Mouse (Mus musculus) bone marrow macrophage, adult 2 months (primary cell): Measurements from ENCODE around the gene H2-M10.2. TPM values are rescaled to one million over a fixed set of nuclear protein-coding genes. Genes with fewer than 3 reads are reported as not detected.

ENCODE experiments used
- H3K27ac ChIP-seq: 2 replicates; pipeline ENCODE4 v1.5.1; 2012; ENCODE audit warnings: low read depth, low read length; ENCODE audit not compliant: insufficient read depth
- H3K4me1 ChIP-seq: 2 replicates; pipeline ENCODE4 v1.6.1; 2012; ENCODE audit warnings: low read length; ENCODE audit not compliant: control insufficient read depth, insufficient read depth
- H3K4me3 ChIP-seq: 2 replicates; pipeline ENCODE4 v1.5.1; 2012; ENCODE audit warnings: mild to moderate bottlenecking, low read length, moderate library complexity; ENCODE audit not compliant: insufficient read depth
- CTCF ChIP-seq: IDR thresholded peaks from 2 replicates; pipeline ENCODE4 v1.5.1; 2012; ENCODE audit warnings: low read depth, mild to moderate bottlenecking, low read length, moderate library complexity
- POLR2A ChIP-seq: IDR thresholded peaks from 2 replicates; pipeline ENCODE4 v1.6.1; 2012; ENCODE audit warnings: mild to moderate bottlenecking, low read depth, low read length, borderline replicate concordance
- polyA plus RNA-seq: library from polyadenylated mRNA; stranded (reverse); fragments of >200 nt; gene quantifications from 2 replicates; pipeline ENCODE4 v1.2.4, GENCODE M21; 2012; ENCODE audit not compliant: missing spikeins, insufficient read depth, insufficient read length

Gene H2-M10.2
- polyA plus RNA-seq, 1 experiment, result not detected

- peak overlapping the region; percentile 77 for H3K4me3 ChIP-seq
- TF ChIP-seq POLR2A (no peak), CTCF (no peak)
- peaks cover 25% of the 10 kb centered on the region for H3K4me1 ChIP-seq
- H3K27ac ChIP-seq, result no peak overlapping the region
Measured at GRCm38 (mm10) chr17:36272643-36273366, 13.5 kb downstream of the H2-M10.2 start.

DNA sequence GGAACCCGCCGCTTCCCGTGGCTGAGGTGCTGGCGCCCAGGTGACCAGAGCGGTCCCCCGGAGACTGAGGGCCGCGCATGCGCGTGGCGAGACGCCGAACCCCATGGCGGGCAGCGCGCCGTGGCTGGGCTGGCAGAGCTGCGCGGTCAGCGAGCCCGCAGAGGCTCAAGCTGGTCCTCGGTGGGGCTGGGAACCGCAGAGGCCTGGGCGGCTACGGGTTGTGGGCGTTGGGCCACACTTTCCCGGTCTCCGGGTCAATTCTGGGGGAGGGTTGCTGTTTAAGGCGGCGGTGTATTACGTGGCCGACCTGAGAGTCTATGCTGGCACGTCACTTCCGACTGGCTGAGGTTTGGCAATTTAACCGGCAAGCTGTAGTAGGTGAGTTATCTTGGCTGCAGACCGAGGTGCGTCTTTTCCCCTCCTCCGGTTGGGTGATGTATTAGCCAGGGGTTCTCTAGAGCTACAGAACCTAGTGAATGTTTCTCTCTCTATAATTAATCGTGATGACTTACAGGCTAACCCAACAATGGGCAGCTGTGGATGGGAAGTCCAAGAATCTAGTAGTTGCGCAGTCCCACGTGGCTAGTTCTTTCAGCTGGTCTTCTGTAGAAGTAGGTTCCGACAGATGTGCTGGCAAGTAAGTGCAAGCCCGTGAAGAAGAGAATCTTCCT, 14.6 kb downstream of the H2-M10.2 start, which contains the start of gene Trim39:
Gene Trim39 (minus strand): TSS at position 662 of the 671 bp plus-strand sequence.
- Histone ChIP-seq H3K27ac (peak within 1 kb of the TSS; percentile 78), H3K4me3 (peak within 1 kb of the TSS; percentile 77), H3K4me1 (peaks cover 25% of the 10 kb centered on the region)
- no peak for TF ChIP-seq POLR2A
- no peak for TF ChIP-seq CTCF

GRCm38 (mm10) chr17:36270956-36271585, 15.2 kb downstream of the H2-M10.2 start:
- peaks cover 28% of the 10 kb centered on the region for H3K4me1 ChIP-seq
- H3K27ac ChIP-seq, result peak overlapping the region; percentile 78
- TF ChIP-seq CTCF (no peak), POLR2A (0 out of 2 replicates have a peak, but pooled peaks have one; percentile 67)
- H3K4me3 ChIP-seq, result peak overlapping the region; percentile 77

DNA sequence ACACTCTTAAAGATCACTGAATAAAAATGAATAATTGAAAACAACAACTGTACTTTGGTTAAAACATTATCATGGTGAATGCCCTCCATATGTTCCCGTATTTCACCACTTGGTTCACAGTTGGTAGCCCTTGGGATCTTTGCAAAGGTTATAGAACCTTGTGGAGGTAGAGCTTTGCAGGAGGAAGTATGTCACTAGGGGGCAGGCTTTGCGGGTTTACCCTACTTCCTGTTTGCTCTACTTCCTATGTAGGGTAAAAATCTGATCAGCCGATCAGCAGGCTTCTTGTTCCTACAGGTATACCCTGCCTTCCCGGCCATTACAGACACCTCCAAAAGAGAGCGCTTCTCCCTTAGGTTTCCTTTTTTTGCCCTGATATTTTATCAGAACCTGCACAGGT, 20.5 kb downstream of the H2-M10.2 start:
- Histone ChIP-seq H3K4me3 (no peak overlapping the region), H3K4me1 (peaks cover 22% of the 10 kb centered on the region), H3K27ac (no peak overlapping the region)
- TF ChIP-seq POLR2A (no peak), CTCF (no peak)

DNA sequence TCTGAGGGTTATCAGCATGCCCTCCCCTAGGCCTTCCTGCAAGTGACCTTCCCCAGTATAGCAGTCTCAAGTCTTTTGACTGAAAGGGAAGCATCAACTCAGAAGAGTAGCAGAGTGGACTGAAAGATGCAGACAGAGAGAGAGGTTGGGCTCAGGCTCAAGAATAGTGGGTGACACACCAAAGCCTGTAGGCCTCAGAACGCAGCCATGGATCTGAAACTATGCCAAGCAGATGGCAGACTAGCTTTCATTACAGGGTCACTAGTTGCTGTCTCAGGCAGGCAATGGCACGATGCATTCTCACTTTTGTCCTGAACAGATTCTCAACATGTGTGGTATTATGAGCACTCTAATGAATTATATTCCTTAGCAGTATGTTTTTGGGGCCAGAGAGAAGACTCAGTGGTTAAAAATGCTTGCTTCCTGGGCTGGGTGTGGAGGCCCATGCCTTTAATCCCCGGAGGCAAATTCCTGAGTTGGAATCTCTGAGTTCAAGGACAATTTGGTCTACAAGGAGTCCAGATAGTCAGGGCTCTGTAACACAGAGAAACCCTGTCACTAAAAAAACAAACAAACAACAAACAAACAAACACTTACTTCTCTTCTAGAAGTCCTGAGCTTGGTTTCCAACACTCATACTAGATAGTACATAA, 21.9 kb downstream of the H2-M10.2 start:
- TF ChIP-seq POLR2A (no peak), CTCF (no peak)
- Histone ChIP-seq H3K27ac (no peak overlapping the region), H3K4me1 (peaks cover 25% of the 10 kb centered on the region), H3K4me3 (no peak overlapping the region)

GRCm38 (mm10) chr17:36261511-36262166, 24.7 kb downstream of the H2-M10.2 start:
- Histone ChIP-seq H3K27ac (peak overlapping the region; percentile 65), H3K4me1 (peaks cover 28% of the 10 kb centered on the region), H3K4me3 (no peak overlapping the region; the same call in 1 of the 2 replicates)
- TF ChIP-seq POLR2A, result no peak

- Histone ChIP-seq H3K4me3 (peak within 1 kb of the TSS; percentile 76), H3K4me1 (peaks cover 25% of the 10 kb centered on the region), H3K27ac (peak within 1 kb of the TSS; percentile 9; the same call in 1 of the 2 replicates)
- TF ChIP-seq POLR2A, result no peak
Measured at GRCm38 (mm10) chr17:36257969-36258368, 28.3 kb downstream of the H2-M10.2 start, which contains the start of gene Rpp21. Gene Rpp21, minus strand, starts transcription at chr17:36258069.

GRCm38 (mm10) chr17:36257241-36257947, 28.9 kb downstream of the H2-M10.2 start:
- H3K4me3 ChIP-seq, result peak overlapping the region; percentile 76
- TF ChIP-seq POLR2A (no peak), CTCF (peak; percentile 43)
- H3K4me1 ChIP-seq, result peaks cover 25% of the 10 kb centered on the region
- H3K27ac ChIP-seq, result peak overlapping the region; percentile 9; the same call in 1 of the 2 replicates
